13 mouse cellular contexts compared by ENCODE assay signal in the genomic region with DNA sequence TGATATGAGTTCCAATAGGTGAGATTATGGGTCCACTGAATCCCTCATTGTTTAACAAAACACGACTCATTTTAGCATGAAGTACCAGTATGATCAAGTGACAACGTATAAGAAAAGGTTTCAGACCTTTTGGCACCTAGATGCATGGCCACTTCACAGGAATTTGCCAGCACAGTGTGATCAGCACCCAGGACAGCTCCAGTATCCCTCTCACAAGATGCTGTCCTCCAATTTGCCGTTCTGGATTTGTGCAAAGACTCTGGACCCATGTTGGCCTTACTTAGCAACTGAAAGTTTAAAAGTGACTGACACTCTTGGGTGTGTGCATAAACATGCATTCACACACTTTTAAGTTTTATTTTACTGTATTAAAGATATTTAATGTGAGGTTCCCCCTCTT.
DNase-seq lines count a peak whose midpoint lies in the region; ATAC-seq lines count a peak whose summit lies in the region.
"Had no signal": no experiment of that assay in that cellular context is flagged by ENCODE, and none has a peak within 500 bp of the region (broad histone marks: within the 10 kb centered on the region; RNA-seq: fewer than 3 reads in every experiment).

No protein-coding gene starts in this region.

- ATAC-seq in neural tube, embryonic 15.5 days (ENCODE audit: low FRiP score) = no peak
- ATAC-seq in neural tube, embryonic 11.5 days (ENCODE audit: insufficient read depth, low FRiP score, low TSS enrichment) = no peak
- ATAC-seq in forebrain, embryonic 13.5 days = no peak
- ATAC-seq: intestine, embryonic 16.5 days had no signal

- H3K9ac ChIP-seq in neural tube, embryonic 15.5 days (replicated peaks) = no peak overlapping the region
- no peak overlapping the region for H3K9ac ChIP-seq in neural tube, embryonic 11.5 days (ENCODE audit: low read length)
- no peak overlapping the region for H3K9ac ChIP-seq in forebrain, embryonic 13.5 days
- H3K9ac ChIP-seq: embryonic facial prominence, embryonic 12.5 days had no signal

- no peak overlapping the region for H3K4me2 ChIP-seq in neural tube, embryonic 15.5 days
- H3K4me2 ChIP-seq in neural tube, embryonic 11.5 days (ENCODE audit: low read depth) = no peak overlapping the region
- no peak overlapping the region for H3K4me2 ChIP-seq in forebrain, embryonic 13.5 days
- H3K4me2 ChIP-seq: embryonic facial prominence, embryonic 12.5 days had no signal

- 50% methylated on average over 3 of the region's 3 CpGs for WGBS in neural tube, embryonic 15.5 days
- WGBS in neural tube, embryonic 11.5 days = 31% methylated on average over 3 of the region's 3 CpGs
- 41% methylated on average over 3 of the region's 3 CpGs for WGBS in forebrain, embryonic 13.5 days

- no peaks in the 10 kb centered on the region for H3K4me1 ChIP-seq in neural tube, embryonic 15.5 days
- H3K4me1 ChIP-seq in neural tube, embryonic 11.5 days (ENCODE audit: control insufficient read depth, insufficient read depth, low read length) = no peaks in the 10 kb centered on the region
- H3K4me1 ChIP-seq in forebrain, embryonic 13.5 days = peaks cover 6% of the 10 kb centered on the region; the same call in 1 of the 2 replicates
- H3K4me1 ChIP-seq: embryonic facial prominence, embryonic 12.5 days; megakaryocyte, embryonic 14.5 days had no signal

- no peaks in the 10 kb centered on the region for H3K9me3 ChIP-seq in neural tube, embryonic 15.5 days (replicated peaks)
- H3K9me3 ChIP-seq in neural tube, embryonic 11.5 days (ENCODE audit: control insufficient read depth, low read length) = no peaks in the 10 kb centered on the region
- no peaks in the 10 kb centered on the region for H3K9me3 ChIP-seq in forebrain, embryonic 13.5 days (replicated peaks)
- H3K9me3 ChIP-seq: embryonic facial prominence, embryonic 12.5 days had no signal

- H3K27me3 ChIP-seq in neural tube, embryonic 15.5 days (replicated peaks) = no peaks in the 10 kb centered on the region
- no peaks in the 10 kb centered on the region for H3K27me3 ChIP-seq in neural tube, embryonic 11.5 days (ENCODE audit: control insufficient read depth, insufficient read depth, low read length)
- no peaks in the 10 kb centered on the region for H3K27me3 ChIP-seq in forebrain, embryonic 13.5 days
- H3K27me3 ChIP-seq: CH12.LX; embryonic facial prominence, embryonic 12.5 days; megakaryocyte, embryonic 14.5 days had no signal

- intact Hi-C loops in heart, postnatal 10 days (cut with DNase I) = no loop called here

- H3K36me3 ChIP-seq in neural tube, embryonic 15.5 days = no peaks in the 10 kb centered on the region
- H3K36me3 ChIP-seq in neural tube, embryonic 11.5 days (ENCODE audit: control insufficient read depth, insufficient read depth, low read length) = no peaks in the 10 kb centered on the region
- no peaks in the 10 kb centered on the region for H3K36me3 ChIP-seq in forebrain, embryonic 13.5 days (ENCODE audit: poor library complexity, severe bottlenecking)
- H3K36me3 ChIP-seq: embryonic facial prominence, embryonic 12.5 days had no signal

- no peak overlapping the region for H3K27ac ChIP-seq in neural tube, embryonic 15.5 days (replicated peaks)
- H3K27ac ChIP-seq in neural tube, embryonic 11.5 days (ENCODE audit: low read depth, low read length) = no peak overlapping the region
- no peak overlapping the region for H3K27ac ChIP-seq in forebrain, embryonic 13.5 days
- H3K27ac ChIP-seq: embryonic facial prominence, embryonic 12.5 days had no signal

- H3K4me3 ChIP-seq in neural tube, embryonic 15.5 days (replicated peaks) = no peak overlapping the region
- H3K4me3 ChIP-seq in neural tube, embryonic 11.5 days (ENCODE audit: low read depth, low read length) = no peak overlapping the region
- H3K4me3 ChIP-seq in forebrain, embryonic 13.5 days = no peak overlapping the region
- H3K4me3 ChIP-seq: embryonic facial prominence, embryonic 12.5 days; megakaryocyte, embryonic 14.5 days had no signal

- peak; percentile 35 to 54 for DNase-seq in heart, postnatal 10 days
- DNase-seq in heart, adult 8-10 months (ENCODE audit: low spot score) = no peak
- peak; percentile 45 for DNase-seq in neural tube, embryonic 10.5 days (ENCODE audit: extremely low spot score, low spot score)
- peak; percentile 42 for DNase-seq in embryo, embryonic 11.5 days (ENCODE audit: low read depth, low spot score)
- peak; percentile 15 for DNase-seq in neural tube, embryonic 11.5 days (ENCODE audit: low spot score)
- DNase-seq in spleen, postnatal 36 days (ENCODE audit: low spot score in 2 of 2) = no peak
- DNase-seq: gastrocnemius, postnatal 36 days had no signal

Comparison
In these comparisons a context has a peak if more than half of its experiments do, and no peak if none do; other contexts are left out.
1. DNase-seq: peak in heart, postnatal 10 days (2 of 2), neural tube, embryonic 10.5 days (single experiment), embryo, embryonic 11.5 days (single experiment) and neural tube, embryonic 11.5 days (single experiment); none in heart, adult 8-10 months (single experiment) and spleen, postnatal 36 days (0 of 2).